Mouse (Mus musculus) regulatory T cell (primary cell): ENCODE results near the gene Nectin1.

Source experiments
- in situ Hi-C: fragments of 300-600 bp; cut with MboI, MseI; formaldehyde crosslinking; loops from one replicate; pipeline ENCODE4 v1.15.1; 2025; ENCODE audit warnings: high pct_unique_total_duplicates

Gene Nectin1

GRCm38 (mm10) chr9:43796841-43797740 is 53.3 kb downstream of the Nectin1 start:
- in situ Hi-C loops = no loop called here

- in situ Hi-C loops = no loop called here
These were observed 54.0 kb downstream of the Nectin1 start for GRCm38 (mm10) chr9:43797746-43798145.

- in situ Hi-C loops = no loop called here
These were observed 56.7 kb downstream of the Nectin1 start for GRCm38 (mm10) chr9:43800525-43800924.

- in situ Hi-C loops = no loop called here
These were observed 58.1 kb downstream of the Nectin1 start for GRCm38 (mm10) chr9:43801911-43802310.

GRCm38 (mm10) chr9:43807565-43807964 is 63.8 kb downstream of the Nectin1 start:
- in situ Hi-C loops = no loop called here

- in situ Hi-C loops = no loop called here
These were observed 64.3 kb downstream of the Nectin1 start for GRCm38 (mm10) chr9:43808099-43808498.

GRCm38 (mm10) chr9:43808546-43808945 is 64.8 kb downstream of the Nectin1 start:
- in situ Hi-C loops = no loop called here

- in situ Hi-C loops = no loop called here
These were observed 69.4 kb downstream of the Nectin1 start for GRCm38 (mm10) chr9:43813156-43813555.

- in situ Hi-C loops = loop anchor here (10.0 kb wide), 1 partner anchor 487 kb away; no protein-coding TSS in a partner anchor
These were observed 78.4 kb downstream of the Nectin1 start for GRCm38 (mm10) chr9:43822206-43822605.

- in situ Hi-C loops = loop anchor here (10.0 kb wide), 1 partner anchor 490 kb away; no protein-coding TSS in a partner anchor
These were observed 81.4 kb downstream of the Nectin1 start for GRCm38 (mm10) chr9:43825178-43825577.

GRCm38 (mm10) chr9:43826558-43827253 is 82.9 kb downstream of the Nectin1 start:
- in situ Hi-C loops = loop anchor here (10.0 kb wide), 1 partner anchor 492 kb away; no protein-coding TSS in a partner anchor

- in situ Hi-C loops = loop anchor here (10.0 kb wide), 1 partner anchor 493 kb away; no protein-coding TSS in a partner anchor
These were observed 83.8 kb downstream of the Nectin1 start for GRCm38 (mm10) chr9:43827593-43827992.

GRCm38 (mm10) chr9:43828960-43829359 is 85.2 kb downstream of the Nectin1 start:
- in situ Hi-C loops = loop anchor here (10.0 kb wide), 1 partner anchor 494 kb away; no protein-coding TSS in a partner anchor

- in situ Hi-C loops = no loop called here
These were observed 89.4 kb downstream of the Nectin1 start for GRCm38 (mm10) chr9:43833232-43833631.

GRCm38 (mm10) chr9:43834283-43834682 is 90.5 kb downstream of the Nectin1 start:
- in situ Hi-C loops = no loop called here

- in situ Hi-C loops = no loop called here
These were observed 94.8 kb downstream of the Nectin1 start for GRCm38 (mm10) chr9:43838561-43838960.

- in situ Hi-C loops = loop anchor here (10.0 kb wide), 1 partner anchor 1702 kb away; no protein-coding TSS in a partner anchor
These were observed 99.3 kb downstream of the Nectin1 start for GRCm38 (mm10) chr9:43842921-43843577.

GRCm38 (mm10) chr9:43843711-43844127 is 99.9 kb downstream of the Nectin1 start:
- in situ Hi-C loops = loop anchor here (10.0 kb wide), 1 partner anchor 1701 kb away; no protein-coding TSS in a partner anchor

GRCm38 (mm10) chr9:43845660-43846455 is 102.1 kb downstream of the Nectin1 start:
- in situ Hi-C loops = loop anchor here (10.0 kb wide), 1 partner anchor 1699 kb away; no protein-coding TSS in a partner anchor

GRCm38 (mm10) chr9:43847861-43848260 is 104.1 kb downstream of the Nectin1 start:
- in situ Hi-C loops = loop anchor here (10.0 kb wide), 1 partner anchor 1697 kb away; no protein-coding TSS in a partner anchor

- in situ Hi-C loops = no loop called here
These were observed 106.5 kb downstream of the Nectin1 start for GRCm38 (mm10) chr9:43850281-43850680.
